Mouse (Mus musculus) cerebellum, postnatal 25 days (tissue): ENCODE results near the gene Gm45140.

Experiments used
- DNase-seq, 2 experiments: peaks; one replicate each; pipeline ENCODE4 v3.0.0; 2021; ENCODE audit warnings: mixed read lengths in 2 of 2

Gene Gm45140

DNA sequence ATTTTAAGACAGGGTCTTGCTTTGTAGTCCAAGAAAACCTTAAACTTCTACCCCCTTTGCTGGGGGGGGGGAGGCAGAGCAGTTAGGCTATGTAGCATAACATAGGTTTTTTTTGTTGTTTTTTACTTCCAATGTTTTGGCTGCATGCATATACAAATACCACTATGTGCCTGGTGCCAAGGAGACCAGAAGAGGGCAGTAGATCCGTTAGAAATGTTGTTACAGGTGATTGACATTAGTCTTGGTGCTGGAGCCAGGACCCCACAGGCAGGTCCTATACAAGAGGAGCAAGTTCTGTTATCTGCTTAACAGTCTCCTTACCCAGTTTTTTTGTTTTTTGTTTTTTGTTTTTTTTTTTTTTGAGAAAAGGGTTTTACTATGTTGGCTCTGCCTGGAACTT, 6.7 kb upstream of the Gm45140 start:
- no peak for DNase-seq

DNA sequence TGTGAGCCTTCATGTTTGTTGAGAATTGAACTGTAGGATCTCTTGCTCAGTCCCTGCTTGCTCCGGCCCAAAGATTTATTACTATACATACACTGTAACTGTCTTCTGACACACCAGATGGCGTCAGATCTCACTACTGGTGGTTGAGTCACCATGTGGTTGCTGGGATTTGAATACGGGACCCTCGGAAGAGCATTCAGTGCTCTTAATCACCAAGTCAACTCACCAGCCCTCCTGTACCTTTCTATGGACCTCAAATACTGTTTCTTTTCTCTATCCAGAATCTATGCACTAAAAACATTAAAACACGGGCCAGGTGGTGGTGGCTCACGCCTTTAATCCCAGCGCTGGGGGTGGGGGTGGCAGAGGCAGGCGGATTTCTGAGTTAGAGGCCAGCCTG, 6.0 kb upstream of the Gm45140 start:
- no peak for DNase-seq

DNA sequence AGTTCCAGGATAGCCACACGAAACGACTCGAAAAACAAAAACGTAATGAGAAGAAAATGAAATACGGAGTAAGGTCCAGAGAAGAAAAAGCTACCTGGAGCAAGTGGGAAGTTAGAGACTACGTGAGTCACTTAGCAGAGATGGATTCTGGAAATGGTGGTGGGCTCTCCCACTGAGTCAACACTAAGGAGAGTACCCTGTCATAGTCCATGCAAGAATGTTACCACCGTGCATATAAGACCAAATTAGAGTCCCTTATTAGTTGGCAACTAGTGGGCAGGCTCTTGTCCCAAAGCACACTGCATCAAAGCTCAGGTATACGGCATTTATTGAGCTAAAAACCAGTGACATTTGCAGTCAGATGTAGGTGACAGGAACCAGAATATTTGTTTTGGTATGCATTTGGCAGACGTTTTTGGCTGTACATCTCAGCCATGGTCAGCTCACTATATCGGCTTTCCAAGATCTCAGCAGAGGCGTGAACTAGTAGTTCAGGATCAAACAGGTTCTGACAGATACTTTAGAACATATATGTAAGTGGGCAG, 4.3 kb upstream of the Gm45140 start:
- DNase-seq = no peak

DNA sequence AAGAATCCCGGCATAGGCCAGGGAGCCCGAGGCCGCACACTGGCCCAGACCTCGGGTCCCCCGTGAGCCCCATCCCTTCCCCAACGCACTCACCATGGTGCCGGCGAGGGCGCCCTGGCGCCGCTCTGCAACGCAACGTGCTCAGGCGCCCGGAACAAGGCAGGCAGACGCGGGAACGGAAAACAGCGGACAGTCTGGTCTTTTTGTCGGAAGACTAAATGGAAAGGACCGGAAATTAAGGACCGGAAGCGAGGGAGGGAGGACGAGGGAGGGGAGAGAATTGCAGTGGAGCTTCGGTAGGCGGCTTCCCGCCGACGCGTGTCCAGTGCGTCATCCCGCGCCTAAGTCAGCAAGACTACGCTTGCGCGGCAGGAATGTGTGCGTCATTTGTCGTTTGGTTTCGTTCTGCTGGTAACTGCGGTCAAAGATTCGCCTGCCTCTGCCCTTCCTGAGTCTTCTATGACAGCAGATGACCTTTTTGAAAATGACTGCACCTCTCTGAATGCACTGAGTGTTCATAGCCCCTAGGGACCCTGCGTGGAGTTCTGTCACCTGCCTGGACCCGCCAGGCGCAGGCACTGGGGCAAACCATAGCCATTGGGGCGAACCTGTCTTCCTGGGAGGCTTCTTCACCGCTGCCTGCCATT, 3.1 kb upstream of the Gm45140 start, which contains the start of gene Isy1:
Gene Isy1, minus strand, starts transcription at position 248 of the 647 bp plus-strand sequence.
- DNase-seq = peak; percentile 94 to 95

DNA sequence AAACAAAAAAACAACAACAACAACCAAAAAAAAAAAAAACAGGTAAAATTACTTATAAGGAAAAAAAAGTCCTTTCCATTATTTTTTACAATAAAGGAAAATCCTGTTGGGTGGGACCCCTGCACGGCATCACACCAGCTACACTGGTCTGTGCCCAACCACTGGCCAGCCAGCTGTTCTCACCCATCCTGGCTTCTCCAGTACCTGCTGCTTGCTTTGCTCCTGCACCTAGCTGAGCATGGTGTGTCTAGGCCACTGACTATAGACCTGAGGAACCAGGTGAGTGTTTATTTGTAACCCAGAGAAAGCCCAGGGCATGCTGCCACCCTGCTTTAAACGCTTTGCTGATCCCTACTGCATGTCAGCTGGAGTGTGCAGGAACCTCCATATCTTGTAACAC, 15.2 kb downstream of the Gm45140 start:
- DNase-seq = no peak

DNA sequence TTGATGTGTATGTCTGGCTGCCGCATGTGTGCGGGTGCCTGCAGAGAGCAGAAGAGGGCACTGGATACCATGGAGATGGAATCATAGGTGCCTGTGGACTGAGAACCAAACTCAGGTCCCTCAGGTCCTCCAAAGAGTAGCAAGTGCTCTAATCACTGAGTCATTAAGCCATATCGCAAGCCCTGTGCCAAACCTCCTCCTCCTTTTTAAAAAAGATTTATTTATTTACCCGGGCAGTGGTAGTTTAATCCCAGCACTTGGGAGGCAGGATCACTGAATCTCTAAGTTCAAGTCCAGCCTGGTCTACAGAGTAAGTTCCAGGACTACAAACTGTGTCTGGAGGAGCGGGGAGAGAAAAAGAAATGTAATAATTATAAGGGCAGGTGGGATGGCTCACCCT, 21.1 kb downstream of the Gm45140 start:
- no peak for DNase-seq

DNA sequence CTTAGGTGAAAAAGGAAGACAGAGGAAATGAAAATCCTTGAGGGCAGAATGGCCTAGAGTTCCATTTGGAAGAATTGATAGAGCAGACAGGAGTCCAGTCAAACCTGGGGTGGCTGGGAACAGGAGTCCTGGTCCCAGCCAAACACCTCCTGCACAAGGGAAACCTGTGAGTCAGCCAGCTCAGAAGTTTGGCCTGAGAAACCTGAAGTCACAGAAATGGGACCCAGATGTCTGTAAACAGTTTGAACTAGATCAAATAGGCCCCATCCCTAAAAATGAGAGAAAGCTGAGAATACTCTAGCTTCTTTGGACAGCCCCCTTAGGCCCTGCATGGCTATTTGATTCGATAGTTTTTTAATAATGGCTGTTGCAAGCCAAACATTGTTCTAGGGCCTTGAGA, 22.9 kb downstream of the Gm45140 start:
- no peak for DNase-seq

DNA sequence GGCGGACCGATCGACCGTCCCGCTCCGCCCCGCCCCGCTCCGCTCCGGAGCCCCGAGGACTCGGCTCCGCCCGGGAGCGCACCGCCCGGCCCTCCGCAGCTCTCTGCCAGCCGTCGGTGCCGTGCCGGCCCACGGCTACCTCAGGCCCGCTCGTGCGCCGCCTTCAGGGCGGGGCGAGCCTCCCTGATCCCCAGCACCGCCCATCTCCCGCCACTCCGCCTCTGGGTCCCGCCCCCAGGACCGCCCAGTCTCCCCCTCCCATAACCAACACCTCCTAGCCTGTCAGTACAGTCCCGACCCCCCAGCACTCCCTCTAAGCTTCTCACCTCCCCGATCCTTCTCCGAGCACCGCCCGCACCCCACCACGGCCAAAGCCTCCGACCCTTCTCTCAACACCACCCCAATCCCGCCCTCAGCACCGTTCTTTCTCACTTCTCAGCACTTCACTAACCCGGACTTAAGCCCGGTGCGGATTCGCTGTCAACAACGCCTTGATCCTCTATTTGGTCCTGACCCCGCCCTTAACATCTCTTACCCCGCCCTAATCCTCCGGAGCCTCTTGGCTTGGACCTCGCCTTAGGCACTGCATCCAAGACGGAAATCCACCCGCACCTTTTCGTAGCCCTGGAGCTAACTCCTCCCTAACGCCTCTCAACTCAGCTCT, 23.8 kb downstream of the Gm45140 start, which contains the start of gene Rab43:
Gene Rab43, minus strand, starts transcription at position 490 of the 664 bp plus-strand sequence.
- DNase-seq = peak; percentile 92 to 95

DNA sequence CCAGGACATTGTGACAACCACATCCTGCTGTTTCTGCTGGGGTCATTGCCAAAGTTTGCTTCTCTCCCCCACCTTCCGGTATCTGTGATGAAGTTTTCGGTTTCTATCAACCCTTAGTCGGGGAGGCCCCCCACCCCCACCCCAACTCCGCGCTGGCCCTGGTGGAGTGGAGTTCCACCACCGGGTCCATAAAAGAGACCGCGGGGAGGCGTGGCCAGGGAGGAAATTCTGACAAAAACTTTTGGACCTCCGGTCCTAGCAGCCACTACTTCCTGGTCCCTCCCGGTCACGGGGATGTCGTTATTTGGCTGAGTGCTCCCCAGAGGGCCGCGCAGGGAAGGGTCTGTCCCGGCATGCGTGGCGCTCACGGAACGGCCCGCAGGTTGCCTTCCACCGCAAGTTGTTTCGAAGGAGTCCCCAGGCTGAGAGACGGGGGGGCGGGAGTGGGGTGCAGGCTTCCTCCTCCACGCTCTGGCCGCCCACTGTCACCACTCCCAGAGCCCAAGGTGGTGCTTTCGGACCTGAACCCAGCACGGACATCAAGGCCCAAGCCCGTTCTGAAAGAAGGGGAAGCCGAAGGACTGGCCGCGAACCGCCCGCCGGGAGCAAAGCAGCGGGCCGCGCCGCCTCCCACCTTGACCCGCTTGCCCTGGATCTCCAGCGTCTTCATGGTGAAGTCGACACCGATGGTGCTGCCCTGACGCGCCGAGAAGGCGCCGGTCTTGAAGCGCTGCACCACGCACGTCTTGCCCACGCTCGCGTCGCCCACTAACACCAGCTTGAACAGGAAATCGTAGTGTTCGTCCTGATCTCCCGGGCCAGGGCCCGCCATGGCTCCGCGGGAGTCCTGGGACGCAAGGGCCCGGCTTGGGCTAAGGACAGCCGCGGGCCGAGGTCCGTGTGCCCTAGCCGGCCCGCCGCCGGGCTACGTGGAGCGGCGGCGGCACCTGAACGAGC, 24.6 kb downstream of the Gm45140 start:
- DNase-seq = no peak

DNA sequence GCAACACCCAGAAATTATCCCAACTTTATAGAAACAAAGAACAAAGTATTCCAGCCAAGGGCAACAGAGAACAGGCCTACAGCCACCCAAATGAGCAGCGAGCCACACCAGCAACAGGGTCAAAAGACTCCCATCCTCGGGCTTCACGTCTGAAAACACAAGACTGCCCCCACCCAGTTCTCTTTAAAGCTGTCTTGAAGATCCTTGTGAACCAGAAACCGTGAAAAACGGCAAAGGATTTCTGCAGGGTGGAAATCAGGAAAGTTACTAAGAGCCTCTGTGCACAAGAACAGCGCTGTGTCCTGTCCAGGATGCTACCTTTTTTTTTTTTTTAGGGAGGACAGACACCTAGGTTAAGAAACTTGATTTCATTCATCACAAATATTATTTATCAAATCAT, 25.3 kb downstream of the Gm45140 start:
- DNase-seq = no peak

DNA sequence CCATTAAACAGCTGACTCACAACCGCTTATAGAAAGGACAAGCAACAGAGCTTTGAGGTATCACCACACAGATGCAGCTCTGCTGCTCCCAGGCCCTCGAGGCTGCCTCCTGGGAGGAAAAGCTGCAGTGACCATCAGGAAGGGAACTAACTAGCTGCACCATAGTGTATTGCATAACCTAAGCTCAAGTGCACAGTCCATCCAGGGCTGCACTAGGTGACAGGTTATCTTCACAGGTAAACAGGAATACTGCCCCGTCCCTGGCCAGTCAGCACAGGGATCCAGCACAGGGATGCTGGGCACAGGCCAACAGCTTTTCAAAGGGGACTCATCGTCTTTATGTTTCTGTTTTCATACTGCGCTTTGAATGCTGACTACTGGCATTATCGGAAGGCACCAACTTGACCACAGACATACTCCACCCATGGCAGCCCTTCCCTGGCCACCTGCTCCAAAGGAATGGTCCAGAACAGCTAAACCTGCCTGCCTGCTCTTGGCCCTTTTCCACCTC, 25.9 kb downstream of the Gm45140 start:
- DNase-seq = peak; percentile 53 to 55

DNA sequence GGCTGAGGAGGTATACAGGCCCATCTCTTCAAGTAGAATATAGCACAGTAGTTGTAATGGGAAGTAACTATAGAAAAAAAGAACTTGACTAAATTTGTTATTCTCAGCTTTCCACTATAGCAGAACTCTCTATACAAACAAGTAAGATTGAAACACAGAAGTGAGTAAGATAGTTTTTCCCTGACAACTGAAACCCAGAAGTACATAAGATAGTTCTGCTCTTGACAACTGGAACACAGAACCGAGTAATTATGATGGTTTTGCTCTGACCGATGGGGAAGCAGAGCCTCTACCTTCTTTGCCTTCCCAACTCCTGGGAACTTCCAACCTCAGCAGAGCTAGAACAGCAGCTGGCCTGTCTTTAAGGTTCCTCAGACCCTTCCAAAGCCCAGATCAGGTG, 26.5 kb downstream of the Gm45140 start:
- DNase-seq = no peak

DNA sequence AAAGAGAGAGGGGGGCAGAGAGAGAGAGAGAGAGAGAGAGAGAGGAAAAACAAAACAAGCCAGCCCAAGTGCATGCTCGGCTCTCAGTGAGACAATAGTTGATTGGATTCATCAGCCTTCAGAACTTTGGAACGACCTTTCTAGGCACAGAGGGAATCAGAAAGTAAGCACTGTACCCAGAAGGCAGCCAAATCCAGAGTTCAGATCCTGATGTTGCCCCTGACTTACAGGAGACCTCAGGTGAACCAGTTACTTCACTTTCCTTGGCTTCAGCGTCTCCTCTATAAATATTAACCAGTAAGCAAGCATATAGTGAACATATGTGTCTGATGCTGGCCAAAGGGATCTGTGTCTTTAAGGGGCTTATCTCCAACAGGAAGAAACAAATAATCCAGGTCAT, 27.1 kb downstream of the Gm45140 start:
- no peak for DNase-seq

DNA sequence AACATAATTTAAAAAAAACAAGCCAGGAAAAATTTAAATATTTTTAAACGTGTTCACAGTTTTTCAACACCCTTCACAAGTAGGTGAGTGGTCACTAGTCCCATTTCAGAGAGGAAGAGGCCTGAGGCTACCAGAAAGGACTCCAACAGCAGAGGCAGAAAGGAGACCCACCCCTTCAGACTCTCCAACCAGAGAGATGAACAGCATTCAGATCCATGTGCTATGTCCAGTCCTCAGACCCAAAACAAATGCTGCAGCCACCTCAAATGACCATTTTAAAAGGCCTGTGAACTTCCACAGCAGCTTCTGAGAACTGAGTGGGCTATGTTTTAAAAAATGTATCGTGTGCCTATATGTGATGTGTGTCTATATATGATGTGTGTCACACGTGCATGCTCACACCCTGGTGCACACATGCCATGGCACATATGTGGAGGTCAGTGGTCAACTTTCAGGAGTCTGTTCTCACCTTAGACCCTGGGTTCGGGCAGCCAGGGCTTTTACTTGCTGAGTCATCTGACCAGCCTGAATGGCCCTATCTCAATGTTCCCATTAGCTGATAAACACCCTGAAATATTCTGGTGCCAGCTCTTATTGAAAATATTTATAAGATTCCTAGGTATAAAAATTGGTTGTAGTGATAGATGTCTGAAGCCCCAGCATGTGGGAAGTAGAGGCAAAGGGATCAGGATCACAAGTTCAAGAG, 27.7 kb downstream of the Gm45140 start:
- DNase-seq = no peak

DNA sequence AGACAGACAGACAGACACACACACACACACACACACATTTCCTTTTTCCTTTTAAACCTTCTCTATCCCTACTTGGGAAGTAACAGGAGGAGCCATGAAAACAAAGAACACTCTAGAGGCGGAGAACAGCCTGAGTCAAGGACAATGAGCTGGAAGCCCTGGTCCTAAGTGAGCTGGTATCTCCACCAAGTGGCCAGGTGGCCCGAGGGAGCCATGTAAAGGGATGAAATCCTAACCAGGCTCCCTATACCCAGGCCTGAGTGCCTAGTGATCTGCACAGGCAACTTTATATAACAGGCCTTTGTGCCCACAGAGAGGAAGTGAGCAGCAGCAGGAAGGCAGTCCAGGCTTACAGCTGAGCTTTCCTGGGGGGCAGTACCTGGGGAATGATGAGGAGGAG, 28.7 kb downstream of the Gm45140 start:
- DNase-seq = peak in 1 of 2 experiments; percentile 54

DNA sequence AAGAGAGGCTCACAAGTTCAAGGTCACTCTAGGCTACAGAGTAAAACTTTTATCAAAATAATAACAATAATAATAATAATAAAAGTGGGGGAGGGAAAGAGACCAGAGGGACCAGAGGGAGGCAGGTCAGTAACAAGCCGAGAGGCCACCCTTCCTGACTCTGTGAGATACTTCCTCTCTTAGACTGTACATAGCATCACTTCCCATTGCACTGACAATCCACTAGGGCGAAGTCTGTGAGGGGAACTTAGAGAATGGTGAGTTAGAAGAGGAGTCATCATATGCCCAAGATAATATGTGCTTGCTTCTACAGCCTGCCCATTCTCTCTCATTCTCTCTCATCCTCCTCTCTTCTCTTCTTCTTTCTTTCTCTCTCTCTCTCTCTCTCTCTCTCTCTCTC, 29.6 kb downstream of the Gm45140 start:
- no peak for DNase-seq

DNA sequence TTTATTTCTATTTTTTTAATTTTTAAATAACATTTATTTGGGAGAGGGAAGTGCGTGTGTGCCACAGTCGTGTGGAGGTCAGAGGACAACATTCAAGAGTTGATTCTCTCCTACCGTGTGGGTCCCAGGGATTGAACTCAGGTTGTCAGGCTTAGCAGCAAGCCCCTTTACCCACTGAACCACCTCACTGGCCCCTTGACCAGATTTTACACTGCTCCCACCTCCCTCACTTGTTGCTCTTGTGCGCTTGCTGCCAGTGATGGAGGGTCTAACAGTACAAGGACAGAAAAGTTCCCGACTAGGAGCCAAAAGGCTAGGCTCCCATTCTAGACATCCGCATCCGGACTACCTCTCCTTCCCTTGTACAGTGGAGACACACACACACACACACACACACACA, 30.1 kb downstream of the Gm45140 start:
- no peak for DNase-seq

DNA sequence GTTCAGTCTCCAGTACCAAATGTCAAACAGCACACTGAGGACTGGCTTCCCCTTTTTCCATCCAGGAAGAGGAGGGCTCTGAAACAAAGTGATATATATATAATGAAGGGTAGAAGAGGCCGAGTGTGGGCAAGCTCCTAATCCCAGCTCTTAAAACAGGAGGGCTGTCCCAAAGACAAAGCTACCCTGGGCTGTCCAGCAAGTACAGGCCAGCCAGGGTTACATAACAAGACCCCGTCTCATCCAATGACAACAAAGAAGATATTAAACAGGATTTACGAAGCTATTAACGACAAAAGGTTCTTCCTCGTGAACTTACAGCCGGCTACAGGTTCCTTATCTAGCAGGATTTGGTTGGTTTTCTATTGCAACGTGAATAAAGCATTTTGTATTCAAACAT, 30.7 kb downstream of the Gm45140 start:
- DNase-seq = no peak

DNA sequence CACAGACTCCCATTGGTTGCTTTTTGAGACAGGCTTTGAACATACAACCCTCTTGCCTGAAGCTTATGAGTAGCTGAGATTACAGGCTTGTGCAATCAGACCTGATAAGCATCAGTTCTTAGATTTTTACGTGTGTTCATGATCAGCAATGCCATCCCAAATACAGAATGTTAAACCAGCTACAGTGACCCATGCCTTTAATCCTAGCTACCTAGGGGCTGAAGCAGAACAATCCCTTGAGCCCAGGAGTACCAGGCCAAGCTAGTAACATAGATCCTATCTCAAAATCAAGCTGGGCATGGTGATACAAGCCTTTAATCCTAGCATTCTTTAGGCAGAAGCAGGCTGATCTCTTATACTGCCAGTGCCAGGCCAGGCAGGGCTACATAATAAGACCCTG, 31.6 kb downstream of the Gm45140 start:
- no peak for DNase-seq

DNA sequence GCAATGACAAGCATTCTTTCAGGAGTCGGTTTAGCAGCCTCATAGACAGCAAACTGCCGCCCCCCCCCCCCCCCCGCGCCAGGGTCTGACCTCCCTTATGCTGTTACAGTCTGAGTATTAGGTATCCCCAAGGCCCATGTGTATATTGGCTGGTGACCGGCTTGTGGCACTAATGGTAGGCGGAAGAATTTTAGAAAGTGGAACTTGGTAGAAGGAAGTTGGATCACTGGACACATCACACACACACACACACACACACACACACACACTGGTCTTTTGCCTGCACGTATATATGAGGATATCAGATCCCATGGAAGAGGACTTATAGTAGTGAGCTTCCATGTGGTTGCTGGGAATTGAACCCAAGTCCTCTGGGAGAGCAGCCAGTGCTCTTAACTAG, 33.1 kb downstream of the Gm45140 start:
- DNase-seq = no peak

DNA sequence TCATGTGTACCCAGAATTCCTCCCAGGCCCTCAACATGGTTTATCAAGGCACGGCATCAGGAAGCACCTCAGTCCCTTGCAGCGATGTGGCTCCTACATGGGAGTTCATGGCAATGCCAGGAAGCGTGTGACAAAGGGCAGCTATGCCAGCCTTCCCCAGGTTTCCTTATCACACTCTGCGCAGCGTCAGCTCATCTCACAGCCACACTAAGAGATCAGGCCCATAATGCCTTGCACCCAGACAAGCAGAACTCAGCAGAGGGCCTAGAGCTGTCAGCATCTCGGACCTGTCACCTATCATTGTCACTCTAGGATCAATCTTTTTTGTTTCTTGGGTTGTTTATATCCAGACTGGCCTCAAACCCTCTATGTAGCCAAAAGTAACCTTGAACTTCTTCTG, 36.0 kb downstream of the Gm45140 start:
- no peak for DNase-seq

DNA sequence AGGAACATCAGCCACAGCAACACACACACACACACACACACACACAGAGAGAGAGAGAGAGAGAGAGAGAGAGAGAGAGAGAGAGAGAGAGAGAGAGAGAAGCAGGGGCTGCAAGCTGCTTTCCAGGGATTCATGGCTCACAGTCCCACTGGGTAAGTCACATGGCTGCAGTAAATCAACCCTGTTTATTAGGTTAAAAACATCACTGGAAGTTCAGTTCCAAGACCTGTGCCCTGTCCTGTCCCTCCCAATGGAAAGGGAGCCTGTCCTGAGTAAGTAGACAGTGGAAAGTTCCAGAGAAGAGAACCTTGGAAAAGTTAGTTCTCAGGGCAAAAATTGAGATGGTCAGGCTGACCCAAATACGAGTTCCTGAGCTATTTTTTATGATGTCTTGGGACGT, 38.3 kb downstream of the Gm45140 start:
- no peak for DNase-seq
